Mouse (Mus musculus): ENCODE data around the gene Trim46. TPM values are rescaled to one million over a fixed set of nuclear protein-coding genes. Genes with fewer than 3 reads are reported as not detected.

The Trim46 gene
- polyA plus RNA-seq, 1 experiment from 2014 or later, result 76.1 TPM

DNA sequence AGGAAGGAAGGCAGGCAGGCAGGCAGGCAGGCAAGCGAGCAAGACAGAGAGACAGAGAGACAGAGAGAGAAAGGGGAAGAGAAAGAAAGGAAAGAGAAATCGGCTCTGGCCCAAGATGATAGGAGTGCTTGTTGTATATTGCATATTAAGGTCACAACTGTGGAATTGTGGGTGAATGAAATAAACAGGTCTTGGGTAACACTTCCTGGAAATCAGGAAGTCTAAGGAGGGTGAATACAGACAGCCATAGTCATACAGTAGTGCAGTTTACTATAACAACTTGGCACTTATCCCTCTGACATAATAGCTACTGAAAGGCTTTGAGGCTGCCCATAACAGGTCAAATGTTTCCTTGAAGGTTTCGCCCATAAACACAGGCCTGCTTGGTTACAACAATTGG is 46.3 kb downstream of the Trim46 start:
- H3K27ac ChIP-seq (ENCODE audit: low read length), result no peak overlapping the region
- no peak overlapping the region for H3K4me2 ChIP-seq (ENCODE audit: low read length)
- H3K27me3 ChIP-seq (replicated peaks; ENCODE audit: control insufficient read depth, insufficient read depth, low read length), result no peaks in the 10 kb centered on the region
- whole genome bisulfite sequencing, result 91% methylated on average over 3 of the region's 3 CpGs
- no peaks in the 10 kb centered on the region for H3K36me3 ChIP-seq (ENCODE audit: control insufficient read depth, insufficient read depth)
- no peak overlapping the region for H3K9ac ChIP-seq (replicated peaks; ENCODE audit: low read depth, low read length)
- H3K9me3 ChIP-seq (ENCODE audit: control insufficient read depth, low read length), result no peaks in the 10 kb centered on the region
- ATAC-seq, result no peak
- no peak overlapping the region for H3K4me3 ChIP-seq (replicated peaks; ENCODE audit: low read length)
- peaks cover 19% of the 10 kb centered on the region for H3K4me1 ChIP-seq (replicated peaks; ENCODE audit: control insufficient read depth, insufficient read depth, low read length)

DNA sequence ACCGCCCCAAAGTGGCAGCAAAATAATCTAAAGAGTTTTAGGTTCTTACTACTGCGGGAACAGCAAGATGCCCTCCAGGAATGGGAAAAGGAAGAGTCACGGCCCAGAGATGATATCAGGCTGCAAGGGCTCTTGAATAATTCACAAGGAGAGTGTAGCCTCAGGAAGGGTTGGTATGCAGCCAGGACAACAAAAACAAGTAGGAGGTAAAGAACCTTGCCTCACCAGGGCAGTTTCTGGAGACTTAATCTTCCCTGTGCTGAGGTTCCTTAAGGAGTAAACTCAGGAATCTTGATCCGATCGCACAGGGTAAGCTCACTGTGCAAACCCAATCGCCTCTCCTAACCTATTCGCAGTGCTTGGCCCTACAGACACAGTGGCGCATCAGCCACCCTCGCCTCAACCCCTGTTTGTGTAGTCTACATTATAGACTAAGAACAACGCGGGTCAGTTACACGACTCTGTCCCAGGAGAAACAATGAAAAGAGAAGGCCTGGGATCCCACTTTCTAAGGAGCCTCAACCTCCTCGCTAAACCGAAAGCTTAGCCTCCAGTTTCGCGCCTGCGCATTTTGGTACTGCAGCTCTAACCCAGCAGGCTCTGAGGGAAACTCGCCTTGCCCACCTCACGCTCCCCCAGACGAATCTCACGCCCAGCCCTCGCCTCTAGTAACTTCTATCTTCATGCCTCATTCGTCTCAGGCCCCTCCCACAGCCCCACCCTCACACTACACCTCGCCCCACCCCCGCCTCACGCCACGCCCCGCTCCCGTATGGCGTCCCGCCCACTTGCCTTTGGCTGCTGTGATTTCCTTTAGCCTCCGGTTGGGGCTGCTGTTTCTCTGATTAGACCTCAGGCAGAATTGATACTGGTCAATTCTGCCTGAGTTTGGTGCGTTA is 49.9 kb downstream of the Trim46 start:
- H3K9me3 ChIP-seq (ENCODE audit: control insufficient read depth, low read length), result no peaks in the 10 kb centered on the region
- peak overlapping the region; percentile 68 for H3K9ac ChIP-seq (replicated peaks; ENCODE audit: low read depth, low read length)
- peak overlapping the region; percentile 44 for H3K4me3 ChIP-seq (replicated peaks; ENCODE audit: low read length)
- H3K27ac ChIP-seq (ENCODE audit: low read length), result peak overlapping the region; percentile 75
- 6% methylated on average over 33 of the region's 33 CpGs for WGBS
- no peaks in the 10 kb centered on the region for H3K27me3 ChIP-seq (replicated peaks; ENCODE audit: control insufficient read depth, insufficient read depth, low read length)
- peaks cover 15% of the 10 kb centered on the region for H3K4me1 ChIP-seq (replicated peaks; ENCODE audit: control insufficient read depth, insufficient read depth, low read length)
- peak; percentile 96 for ATAC-seq
- peak overlapping the region; percentile 81 for H3K4me2 ChIP-seq (ENCODE audit: low read length)
- H3K36me3 ChIP-seq (ENCODE audit: control insufficient read depth, insufficient read depth), result no peaks in the 10 kb centered on the region

GRCm38 (mm10) chr3:89193853-89194252 is 52.3 kb downstream of the Trim46 start:
- H3K27ac ChIP-seq (ENCODE audit: low read length), result no peak overlapping the region
- H3K9me3 ChIP-seq (ENCODE audit: control insufficient read depth, low read length), result no peaks in the 10 kb centered on the region
- no peak overlapping the region for H3K4me2 ChIP-seq (ENCODE audit: low read length)
- H3K4me3 ChIP-seq (replicated peaks; ENCODE audit: low read length), result no peak overlapping the region
- 98% methylated on average over 2 of the region's 2 CpGs for WGBS
- no peak for ATAC-seq
- no peak overlapping the region for H3K9ac ChIP-seq (replicated peaks; ENCODE audit: low read depth, low read length)
- H3K36me3 ChIP-seq (ENCODE audit: control insufficient read depth, insufficient read depth), result no peaks in the 10 kb centered on the region
- no peaks in the 10 kb centered on the region for H3K27me3 ChIP-seq (replicated peaks; ENCODE audit: control insufficient read depth, insufficient read depth, low read length)
- H3K4me1 ChIP-seq (replicated peaks; ENCODE audit: control insufficient read depth, insufficient read depth, low read length), result peaks cover 15% of the 10 kb centered on the region

DNA sequence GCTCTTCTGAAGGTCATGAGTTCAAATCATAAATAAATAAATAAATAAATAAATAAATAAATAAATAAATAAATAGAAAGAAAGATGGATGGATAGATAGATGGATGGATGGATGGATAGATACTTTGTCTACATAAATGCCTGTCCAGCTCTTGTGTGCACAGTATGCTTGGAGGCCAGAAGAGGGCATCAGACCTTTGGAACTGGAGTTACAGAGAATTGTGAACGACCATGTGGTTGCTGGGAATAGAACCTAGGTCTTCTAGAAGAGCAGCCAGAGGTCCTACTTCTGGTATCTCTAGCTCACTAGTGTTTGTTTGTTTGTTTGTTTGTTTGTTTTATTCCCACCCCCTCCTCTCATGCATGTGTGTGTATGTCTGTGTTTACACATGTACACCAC is 52.8 kb downstream of the Trim46 start:
- Histone ChIP-seq H3K4me2 (ENCODE audit: low read length) (no peak overlapping the region), H3K27me3 (replicated peaks; ENCODE audit: control insufficient read depth, insufficient read depth, low read length) (no peaks in the 10 kb centered on the region), H3K4me3 (replicated peaks; ENCODE audit: low read length) (no peak overlapping the region), H3K4me1 (replicated peaks; ENCODE audit: control insufficient read depth, insufficient read depth, low read length) (peaks cover 15% of the 10 kb centered on the region), H3K27ac (ENCODE audit: low read length) (no peak overlapping the region), H3K9ac (replicated peaks; ENCODE audit: low read depth, low read length) (no peak overlapping the region), H3K9me3 (ENCODE audit: control insufficient read depth, low read length) (no peaks in the 10 kb centered on the region), H3K36me3 (ENCODE audit: control insufficient read depth, insufficient read depth) (no peaks in the 10 kb centered on the region)
- no peak for ATAC-seq
- WGBS, result 81% methylated on average over 1 of the region's 1 CpGs

GRCm38 (mm10) chr3:89190436-89190835 is 55.7 kb downstream of the Trim46 start:
- Histone ChIP-seq H3K4me2 (ENCODE audit: low read length) (no peak overlapping the region), H3K4me3 (replicated peaks; ENCODE audit: low read length) (no peak overlapping the region), H3K9me3 (ENCODE audit: control insufficient read depth, low read length) (no peaks in the 10 kb centered on the region), H3K27me3 (replicated peaks; ENCODE audit: control insufficient read depth, insufficient read depth, low read length) (no peaks in the 10 kb centered on the region), H3K27ac (ENCODE audit: low read length) (no peak overlapping the region), H3K4me1 (replicated peaks; ENCODE audit: control insufficient read depth, insufficient read depth, low read length) (peaks cover 2% of the 10 kb centered on the region), H3K36me3 (ENCODE audit: control insufficient read depth, insufficient read depth) (no peaks in the 10 kb centered on the region), H3K9ac (replicated peaks; ENCODE audit: low read depth, low read length) (no peak overlapping the region)
- ATAC-seq, result no peak
- WGBS, result 93% methylated on average over 8 of the region's 8 CpGs

- H3K4me2 ChIP-seq (ENCODE audit: low read length), result no peak overlapping the region
- ATAC-seq, result no peak
- no peak overlapping the region for H3K4me3 ChIP-seq (replicated peaks; ENCODE audit: low read length)
- WGBS, result 54% methylated on average over 12 of the region's 12 CpGs
- no peak overlapping the region for H3K27ac ChIP-seq (ENCODE audit: low read length)
- H3K9me3 ChIP-seq (ENCODE audit: control insufficient read depth, low read length), result no peaks in the 10 kb centered on the region
- no peaks in the 10 kb centered on the region for H3K36me3 ChIP-seq (ENCODE audit: control insufficient read depth, insufficient read depth)
- H3K4me1 ChIP-seq (replicated peaks; ENCODE audit: control insufficient read depth, insufficient read depth, low read length), result peaks cover 16% of the 10 kb centered on the region
- H3K27me3 ChIP-seq (replicated peaks; ENCODE audit: control insufficient read depth, insufficient read depth, low read length), result no peaks in the 10 kb centered on the region
- no peak overlapping the region for H3K9ac ChIP-seq (replicated peaks; ENCODE audit: low read depth, low read length)
Measured at GRCm38 (mm10) chr3:89188478-89188875, 57.6 kb downstream of the Trim46 start.

DNA sequence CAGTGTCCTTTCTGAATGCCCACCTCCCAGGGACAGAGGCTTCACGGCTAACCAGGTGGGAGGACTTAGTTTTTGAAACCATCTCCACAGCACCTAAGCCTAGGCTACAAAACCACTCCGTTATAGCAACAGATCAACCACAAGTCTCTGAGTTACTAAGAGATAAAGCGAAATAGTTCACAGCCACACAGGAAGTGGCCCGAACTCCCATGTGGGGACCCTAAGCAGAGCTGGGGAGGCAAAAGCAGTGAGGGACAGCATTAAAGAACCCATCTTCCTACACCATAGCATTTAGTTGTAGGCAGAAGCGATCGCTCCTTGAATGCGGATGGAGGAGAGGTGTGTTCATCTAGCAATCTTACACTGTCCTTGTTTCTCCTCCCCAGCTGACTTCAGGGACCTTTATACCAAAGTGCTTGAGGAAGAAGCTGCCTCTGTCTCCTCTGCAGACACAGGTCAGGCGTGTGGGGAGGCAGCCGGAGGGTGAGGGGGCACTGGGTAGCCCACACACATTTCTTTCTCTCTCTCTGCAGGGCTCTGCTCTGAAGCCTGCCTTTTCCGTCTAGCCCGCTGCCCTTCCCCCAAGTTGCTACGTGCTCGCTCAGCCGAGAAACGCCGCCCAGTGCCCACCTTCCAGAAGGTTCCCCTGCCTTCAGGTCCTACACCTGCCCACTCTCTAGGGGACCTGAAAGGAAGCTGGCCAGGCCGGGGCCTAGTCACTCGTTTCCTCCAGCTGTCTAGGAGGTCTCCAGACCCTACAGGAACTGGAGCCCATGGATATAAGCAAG is 58.2 kb downstream of the Trim46 start:
- no peak for ATAC-seq
- WGBS, result 52% methylated on average over 18 of the region's 18 CpGs
- no peak overlapping the region for H3K9ac ChIP-seq (replicated peaks; ENCODE audit: low read depth, low read length)

DNA sequence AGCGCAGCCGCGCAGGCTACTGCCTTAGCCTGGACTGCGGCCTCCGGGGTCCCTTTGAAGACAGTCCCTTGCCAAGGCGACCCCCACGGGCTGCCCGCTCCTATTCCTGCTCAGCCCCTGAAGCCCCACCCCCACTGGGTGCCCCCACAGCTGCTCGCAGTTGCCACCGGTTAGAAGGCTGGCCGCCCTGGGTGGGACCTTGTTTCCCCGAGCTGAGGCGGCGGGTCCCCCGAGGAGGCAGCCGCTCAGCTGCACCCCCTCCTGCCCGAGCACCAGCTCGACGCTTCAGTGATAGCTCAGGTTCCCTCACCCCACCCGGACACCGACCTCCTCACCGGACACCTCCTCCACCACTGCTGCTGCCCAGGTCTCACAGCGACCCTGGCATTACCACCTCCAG is 58.9 kb downstream of the Trim46 start:
- WGBS, result 34% methylated on average over 23 of the region's 23 CpGs
- no peak overlapping the region for H3K4me2 ChIP-seq (ENCODE audit: low read length)
- no peak for ATAC-seq
- H3K4me3 ChIP-seq (replicated peaks; ENCODE audit: low read length), result no peak overlapping the region
- no peak overlapping the region for H3K9ac ChIP-seq (replicated peaks; ENCODE audit: low read depth, low read length)
- H3K27ac ChIP-seq (ENCODE audit: low read length), result no peak overlapping the region
- peaks cover 17% of the 10 kb centered on the region for H3K4me1 ChIP-seq (replicated peaks; ENCODE audit: control insufficient read depth, insufficient read depth, low read length)
- H3K9me3 ChIP-seq (ENCODE audit: control insufficient read depth, low read length), result no peaks in the 10 kb centered on the region
- H3K27me3 ChIP-seq (replicated peaks; ENCODE audit: control insufficient read depth, insufficient read depth, low read length), result no peaks in the 10 kb centered on the region
- no peaks in the 10 kb centered on the region for H3K36me3 ChIP-seq (ENCODE audit: control insufficient read depth, insufficient read depth)

More for the DNA sequence above, 58.2 kb downstream of the Trim46 start:
- H3K4me1 ChIP-seq (replicated peaks; ENCODE audit: control insufficient read depth, insufficient read depth, low read length), result peaks cover 17% of the 10 kb centered on the region
- no peak overlapping the region for H3K4me2 ChIP-seq (ENCODE audit: low read length)
- no peaks in the 10 kb centered on the region for H3K9me3 ChIP-seq (ENCODE audit: control insufficient read depth, low read length)
- H3K4me3 ChIP-seq (replicated peaks; ENCODE audit: low read length), result no peak overlapping the region
- H3K27me3 ChIP-seq (replicated peaks; ENCODE audit: control insufficient read depth, insufficient read depth, low read length), result no peaks in the 10 kb centered on the region
- H3K36me3 ChIP-seq (ENCODE audit: control insufficient read depth, insufficient read depth), result no peaks in the 10 kb centered on the region
- no peak overlapping the region for H3K27ac ChIP-seq (ENCODE audit: low read length)
